Mouse (Mus musculus) cerebellum, adult 11-12 months (tissue): ENCODE measurements around the gene Socs7.
"Not testable (repeated sequence)": the region's sequence is repeated elsewhere in the genome, so short reads cannot be mapped to it uniquely, and the experiment has no call there.

Experiments used
- DNase-seq: peaks from one replicate; pipeline ENCODE4 v3.0.0; 2022

Gene Socs7

GRCm38 (mm10) chr11:97361948-97362648 lies at the start of gene Socs7:
TSS of gene Socs7 (plus strand) at chr11:97362551.
- DNase-seq = peak; percentile 94

DNA sequence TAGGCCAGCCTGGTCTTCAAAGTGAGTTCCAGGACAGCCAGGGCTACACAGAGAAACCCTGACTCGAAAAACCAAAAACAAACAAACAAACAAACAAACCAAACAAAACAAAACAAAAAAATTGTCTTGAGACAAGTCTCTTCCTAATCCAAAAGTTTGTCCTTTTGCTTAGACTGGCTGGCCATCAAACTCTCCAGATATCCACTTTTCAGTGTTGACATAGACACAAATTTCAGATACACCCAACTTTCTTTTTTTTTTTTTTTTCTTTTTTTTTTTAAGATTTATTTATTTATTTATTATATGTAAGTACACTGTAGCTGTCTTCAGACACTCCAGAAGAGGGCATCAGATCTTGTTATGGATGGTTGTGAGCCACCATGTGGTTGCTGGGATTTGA lies 49.5 kb upstream of the Socs7 start:
- DNase-seq = not testable (repeated sequence)

- DNase-seq = peak; percentile 41
Observed at GRCm38 (mm10) chr11:97314110-97314509, 48.2 kb upstream of the Socs7 start.

- no peak for DNase-seq
Observed at GRCm38 (mm10) chr11:97314751-97315503, 47.4 kb upstream of the Socs7 start.

DNA sequence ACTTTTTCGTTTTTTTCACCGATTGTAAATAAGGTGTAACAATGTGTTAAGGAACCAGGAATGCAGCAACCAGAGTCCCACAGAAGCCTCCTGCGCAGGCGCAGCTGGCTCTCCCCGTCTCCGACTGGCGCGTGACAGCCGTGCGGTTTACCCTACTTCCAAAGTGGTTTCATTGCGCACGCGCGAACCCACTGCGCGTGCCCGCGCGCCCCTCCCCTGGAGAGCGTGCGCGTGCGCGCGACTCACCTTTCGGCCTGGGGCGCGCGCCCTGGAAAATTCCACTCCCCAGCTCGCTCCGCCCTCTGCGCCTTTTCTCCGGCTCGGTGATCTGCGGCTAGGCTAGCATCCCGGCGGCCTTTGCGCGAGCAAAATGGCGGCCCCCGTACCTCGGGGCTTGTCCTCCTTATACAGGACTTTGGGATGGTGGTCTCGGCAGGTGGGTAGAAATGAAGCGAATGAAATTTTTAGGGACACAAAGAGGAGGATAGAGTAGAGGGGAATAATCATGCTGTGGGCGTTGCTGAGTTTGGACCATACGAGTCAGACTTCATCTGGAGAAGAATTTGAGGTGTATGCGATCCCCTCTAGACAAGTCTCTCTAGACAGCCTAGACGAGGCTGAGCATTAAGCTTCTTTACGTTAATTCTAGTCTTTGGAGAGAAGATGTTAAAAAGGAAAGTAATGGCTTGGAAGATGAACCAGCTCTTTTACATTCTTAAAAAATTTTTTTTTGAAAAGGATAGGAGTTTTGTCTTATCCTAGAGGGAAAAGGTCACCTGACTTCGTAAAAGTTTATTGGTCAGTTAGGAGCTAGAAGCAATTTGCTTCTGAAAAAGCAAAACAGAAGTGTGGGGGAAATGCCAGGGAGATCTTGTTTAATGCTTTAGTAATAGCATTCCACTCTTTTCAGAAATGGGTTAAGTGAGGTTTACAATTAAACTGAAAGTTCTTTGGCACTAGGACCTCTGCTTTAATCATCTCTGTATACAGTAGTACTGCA lies 46.5 kb upstream of the Socs7 start, which contains the start of gene Mrpl45:
Mrpl45 (plus strand) TSS at position 213 of the 1,000 bp plus-strand sequence.
- peak; percentile 99 for DNase-seq

DNA sequence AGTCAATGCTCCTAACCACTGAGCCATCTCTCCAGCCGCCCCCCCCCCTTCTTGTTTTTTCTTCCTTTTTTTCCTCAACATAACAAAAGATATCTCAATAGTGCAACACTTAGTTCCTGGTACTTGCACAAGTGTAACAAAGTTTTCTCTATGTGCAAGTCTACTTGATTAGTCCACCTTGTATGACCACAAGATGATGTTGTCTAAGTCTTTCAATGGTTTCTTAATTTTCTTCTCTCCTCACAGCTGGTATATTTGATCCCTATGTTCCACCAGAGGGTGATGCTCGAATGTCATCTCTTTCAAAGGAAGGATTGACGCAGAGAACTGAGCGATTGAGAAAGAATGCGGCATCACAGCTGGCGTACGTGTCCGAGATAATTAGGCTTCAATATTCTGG lies 41.2 kb upstream of the Socs7 start:
- DNase-seq = no peak

GRCm38 (mm10) chr11:97321894-97322600 lies 40.3 kb upstream of the Socs7 start:
- not testable (repeated sequence) for DNase-seq

GRCm38 (mm10) chr11:97325224-97325623 lies 37.1 kb upstream of the Socs7 start:
- no peak for DNase-seq

GRCm38 (mm10) chr11:97328148-97328547 lies 34.2 kb upstream of the Socs7 start:
- no peak for DNase-seq

GRCm38 (mm10) chr11:97330315-97330714 lies 32.0 kb upstream of the Socs7 start:
- no peak for DNase-seq

- DNase-seq = no peak
Observed at GRCm38 (mm10) chr11:97331231-97332190, 30.8 kb upstream of the Socs7 start.

DNA sequence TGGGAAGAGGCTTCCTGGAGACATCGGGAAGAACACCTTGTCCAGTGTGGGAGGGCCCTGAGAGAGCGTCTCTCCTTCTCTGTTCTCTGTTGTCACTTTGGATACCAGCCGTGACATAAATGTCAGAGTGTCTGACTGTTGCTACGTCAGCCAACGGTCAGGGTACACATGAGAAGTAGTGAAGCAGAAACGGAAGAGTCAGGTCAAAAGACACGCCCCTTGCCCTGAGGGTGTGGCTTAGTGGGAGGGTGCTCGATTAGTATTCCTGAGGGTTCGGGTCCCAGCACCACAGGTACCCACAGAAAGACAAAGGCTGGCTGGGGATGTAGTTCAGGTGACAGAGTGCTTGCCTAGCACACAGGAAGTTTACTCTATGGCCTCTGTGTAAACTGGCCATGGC lies 29.3 kb upstream of the Socs7 start:
- DNase-seq = no peak

GRCm38 (mm10) chr11:97333896-97334295 lies 28.5 kb upstream of the Socs7 start:
- no peak for DNase-seq

- DNase-seq = no peak
Observed at GRCm38 (mm10) chr11:97334400-97334799, 28.0 kb upstream of the Socs7 start.

DNA sequence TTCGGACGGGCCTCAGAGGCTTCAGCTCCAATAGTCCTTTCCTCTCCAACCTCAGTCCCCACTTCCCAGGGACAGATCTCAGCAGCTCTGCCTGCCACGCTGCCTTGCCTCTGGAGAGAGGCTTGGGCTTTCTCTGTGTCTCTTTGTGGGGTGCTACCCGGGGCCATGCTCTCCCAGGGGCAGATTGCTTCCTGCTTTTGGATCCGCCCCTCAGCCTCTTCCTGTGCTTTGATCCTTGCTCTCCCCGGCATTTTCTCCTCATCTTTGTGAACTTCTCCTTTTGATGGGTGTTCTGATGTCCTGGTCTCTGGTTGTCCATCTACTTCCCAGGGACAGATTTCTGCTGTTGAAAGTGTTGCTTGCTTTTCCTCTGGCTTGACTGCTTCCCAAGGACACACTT lies 26.1 kb upstream of the Socs7 start:
- DNase-seq = no peak

- no peak for DNase-seq
Observed at GRCm38 (mm10) chr11:97336751-97337345, 25.5 kb upstream of the Socs7 start.

DNA sequence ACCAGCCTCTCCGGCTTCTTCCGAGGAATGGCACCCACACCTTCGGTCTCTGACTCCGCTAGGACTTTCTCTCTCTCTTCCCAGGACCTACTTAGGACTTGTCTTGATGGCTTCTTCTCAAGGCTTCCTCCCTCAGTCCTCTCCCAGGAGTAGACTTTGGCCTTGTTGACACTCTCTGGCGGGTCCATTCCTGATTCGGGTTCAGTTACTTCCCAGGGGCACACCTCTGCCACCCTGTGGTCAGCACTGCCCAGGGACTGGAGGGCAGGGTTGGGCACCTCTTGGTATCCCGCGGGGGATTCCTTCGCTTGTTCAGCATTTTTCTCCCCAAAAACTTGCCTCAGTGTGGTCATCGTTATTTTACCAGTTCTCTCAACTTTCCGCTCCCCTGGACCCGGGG lies 25.0 kb upstream of the Socs7 start:
- no peak for DNase-seq

DNA sequence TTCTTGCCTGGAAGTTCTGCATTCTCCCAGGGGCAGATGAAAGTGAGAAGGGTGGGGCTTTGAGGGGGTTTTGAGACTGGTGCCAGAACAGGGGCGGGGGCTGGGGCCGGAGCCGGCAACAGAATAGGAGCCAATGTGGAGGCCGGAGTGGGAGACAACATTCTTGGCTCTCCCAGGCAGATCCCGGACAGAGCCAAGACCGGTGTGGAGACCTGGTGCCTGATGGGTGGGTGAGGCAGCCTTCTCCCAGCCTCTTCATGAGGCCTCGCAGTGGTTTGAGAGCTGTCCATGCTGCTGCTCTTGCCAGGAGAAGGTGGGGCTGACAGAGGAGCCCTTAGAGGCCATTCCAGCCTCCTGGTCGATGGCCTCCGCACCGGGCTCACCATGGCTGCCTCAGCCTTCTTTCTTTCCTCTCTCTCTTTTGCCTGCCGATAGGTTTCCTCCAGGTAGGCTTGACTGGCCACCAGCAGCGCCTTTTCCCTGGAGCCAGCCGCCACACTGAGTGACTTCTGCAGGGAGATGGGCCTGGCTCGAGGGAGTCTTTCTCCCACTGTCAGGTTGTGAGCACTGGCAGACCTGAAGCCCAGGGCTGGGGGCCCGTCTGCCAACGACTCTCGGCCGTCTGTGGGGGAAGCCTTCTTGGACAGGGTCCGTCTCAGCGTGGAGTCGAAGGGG lies 23.9 kb upstream of the Socs7 start:
- no peak for DNase-seq

DNA sequence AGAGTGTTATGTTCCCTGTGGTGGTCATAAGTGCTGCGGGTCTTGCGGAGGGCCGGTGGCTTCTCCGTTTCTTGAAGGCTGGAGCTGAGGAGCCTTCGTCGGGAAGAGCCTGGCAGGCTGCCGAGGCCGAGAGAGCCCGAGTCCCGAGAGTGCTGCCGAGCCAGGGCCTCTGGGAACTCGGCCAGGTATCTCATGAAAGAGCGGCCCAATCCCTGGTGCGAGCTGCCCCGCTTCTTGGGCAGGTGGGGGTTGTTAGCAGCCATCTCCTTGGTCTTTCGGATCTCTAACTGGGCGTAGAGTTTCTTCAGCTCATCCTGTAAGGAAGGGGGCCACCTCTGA lies 23.4 kb upstream of the Socs7 start:
- DNase-seq = peak; percentile 80

DNA sequence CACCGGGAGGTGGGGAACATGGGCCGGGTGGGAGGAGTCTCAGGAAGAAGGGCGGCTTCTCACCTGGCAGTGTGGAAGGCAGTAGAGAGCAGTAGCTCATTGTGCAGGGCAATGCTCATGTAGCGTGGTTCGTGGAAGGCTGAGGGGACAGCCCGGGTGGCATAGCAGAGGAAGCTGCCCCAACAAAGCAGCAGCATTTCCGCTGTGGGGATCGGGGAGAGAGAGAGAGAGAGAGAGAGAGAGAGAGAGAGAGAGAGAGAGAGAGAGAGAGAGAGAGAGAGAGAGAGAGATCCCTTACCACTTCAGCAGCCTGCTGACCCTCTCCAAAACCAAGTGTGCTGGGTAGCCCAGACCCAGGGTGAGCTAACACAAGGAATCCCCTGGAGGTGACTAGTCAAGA lies 19.2 kb upstream of the Socs7 start:
- no peak for DNase-seq
